Mouse (Mus musculus): ENCODE results near the gene Dock4. TPM values are rescaled to one million over a fixed set of nuclear protein-coding genes. Genes with fewer than 3 reads are reported as not detected.

Dock4 gene
- polyA plus RNA-seq, 1 experiment, result 2.3 TPM

DNA sequence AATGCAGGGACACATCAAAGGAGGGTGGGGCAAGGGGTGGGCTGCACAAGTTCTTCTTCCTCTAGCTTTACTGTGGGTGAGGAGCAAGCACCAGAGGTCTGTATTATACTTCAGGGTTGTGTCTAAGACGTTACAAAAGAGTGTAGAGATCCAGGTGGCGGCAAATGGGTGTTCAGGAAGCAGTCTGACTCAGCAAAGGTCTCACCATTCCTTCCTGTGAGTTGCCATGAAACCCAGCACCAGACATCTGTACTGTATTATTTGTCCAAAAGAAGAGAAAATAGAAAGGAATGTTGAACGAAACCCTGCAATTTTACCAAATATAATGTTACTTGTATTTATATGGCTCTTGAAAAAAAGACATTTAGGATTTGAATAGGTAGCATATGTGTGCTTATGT, 135.3 kb downstream of the Dock4 start:
- WGBS, result 43% methylated on average over 3 of the region's 3 CpGs
- no peaks in the 10 kb centered on the region for H3K4me1 ChIP-seq (replicated peaks; ENCODE audit: control insufficient read depth, insufficient read depth, low read length)
- H3K4me3 ChIP-seq (ENCODE audit: control insufficient read depth, insufficient read depth, low read length), result no peak overlapping the region
- no peak overlapping the region for H3K27ac ChIP-seq (ENCODE audit: control insufficient read depth, insufficient read depth, low read length)
- H3K27me3 ChIP-seq (ENCODE audit: control insufficient read depth, insufficient read depth, low read length), result no peaks in the 10 kb centered on the region
- DNase-seq, result no peak
- TF ChIP-seq POLR2A (IDR thresholded peaks at IDR 0.05; ENCODE audit: control insufficient read depth, extremely low read depth, insufficient read depth, low read length, poor library complexity), result no peak
- TF ChIP-seq CTCF (IDR thresholded peaks at IDR 0.05; ENCODE audit: borderline replicate concordance, control insufficient read depth, extremely low read depth, insufficient read depth, low read length, poor library complexity), result no peak
- no peaks in the 10 kb centered on the region for H3K36me3 ChIP-seq (ENCODE audit: control insufficient read depth, insufficient read depth, low read length)

GRCm38 (mm10) chr12:40582059-40582458, 136.3 kb downstream of the Dock4 start:
- H3K27me3 ChIP-seq (ENCODE audit: control insufficient read depth, insufficient read depth, low read length), result no peaks in the 10 kb centered on the region
- no peaks in the 10 kb centered on the region for H3K4me1 ChIP-seq (replicated peaks; ENCODE audit: control insufficient read depth, insufficient read depth, low read length)
- 96% methylated on average over 5 of the region's 5 CpGs for WGBS
- TF ChIP-seq CTCF (IDR thresholded peaks at IDR 0.05; ENCODE audit: borderline replicate concordance, control insufficient read depth, extremely low read depth, insufficient read depth, low read length, poor library complexity), result no peak
- no peak for TF ChIP-seq POLR2A (IDR thresholded peaks at IDR 0.05; ENCODE audit: control insufficient read depth, extremely low read depth, insufficient read depth, low read length, poor library complexity)
- H3K27ac ChIP-seq (ENCODE audit: control insufficient read depth, insufficient read depth, low read length), result no peak overlapping the region
- no peak overlapping the region for H3K4me3 ChIP-seq (ENCODE audit: control insufficient read depth, insufficient read depth, low read length)
- no peak for DNase-seq
- H3K36me3 ChIP-seq (ENCODE audit: control insufficient read depth, insufficient read depth, low read length), result no peaks in the 10 kb centered on the region

DNA sequence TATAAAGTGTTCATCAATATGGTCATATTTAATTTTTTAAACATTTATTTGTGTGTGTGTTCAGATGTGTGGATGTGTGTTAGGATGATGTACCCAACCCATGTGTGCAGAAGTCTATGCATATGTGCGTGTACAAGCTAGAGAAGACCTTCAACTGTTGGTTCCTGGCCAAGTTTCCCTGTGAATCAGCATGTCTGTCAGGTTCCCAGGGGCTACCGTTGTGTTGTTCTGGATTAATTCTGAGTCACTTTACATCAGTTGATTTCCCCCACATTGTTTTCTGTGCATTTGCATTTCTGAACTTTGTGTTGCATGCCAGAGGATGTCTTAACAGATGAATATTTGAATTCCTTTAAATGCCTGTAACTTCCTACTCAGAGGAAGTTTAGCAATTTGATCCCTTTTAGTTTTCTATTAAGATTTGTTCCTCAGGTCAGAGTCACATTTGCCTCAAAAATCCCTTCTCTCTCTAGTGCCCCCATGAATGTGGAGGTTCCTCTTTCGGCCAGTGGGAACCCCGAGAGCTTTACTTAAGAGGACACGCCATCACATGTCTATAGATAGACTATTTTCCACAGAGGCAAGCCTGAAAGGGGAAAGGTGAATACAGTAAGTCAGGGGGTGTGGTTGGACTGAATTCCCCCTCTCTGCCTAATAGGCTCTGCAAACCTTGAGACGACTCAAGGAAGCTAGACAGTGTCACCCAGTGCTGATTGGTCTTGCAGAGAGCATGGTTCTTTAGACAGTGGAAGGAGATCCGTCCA, 139.0 kb downstream of the Dock4 start:
- Histone ChIP-seq H3K27ac (ENCODE audit: control insufficient read depth, insufficient read depth, low read length) (no peak overlapping the region), H3K4me3 (ENCODE audit: control insufficient read depth, insufficient read depth, low read length) (no peak overlapping the region), H3K4me1 (replicated peaks; ENCODE audit: control insufficient read depth, insufficient read depth, low read length) (no peaks in the 10 kb centered on the region), H3K36me3 (ENCODE audit: control insufficient read depth, insufficient read depth, low read length) (no peaks in the 10 kb centered on the region), H3K27me3 (ENCODE audit: control insufficient read depth, insufficient read depth, low read length) (no peaks in the 10 kb centered on the region)
- no peak for TF ChIP-seq POLR2A (IDR thresholded peaks at IDR 0.05; ENCODE audit: control insufficient read depth, extremely low read depth, insufficient read depth, low read length, poor library complexity)
- no peak for TF ChIP-seq CTCF (IDR thresholded peaks at IDR 0.05; ENCODE audit: borderline replicate concordance, control insufficient read depth, extremely low read depth, insufficient read depth, low read length, poor library complexity)
- WGBS, result 85% methylated on average over 7 of the region's 7 CpGs
- DNase-seq, result no peak

DNA sequence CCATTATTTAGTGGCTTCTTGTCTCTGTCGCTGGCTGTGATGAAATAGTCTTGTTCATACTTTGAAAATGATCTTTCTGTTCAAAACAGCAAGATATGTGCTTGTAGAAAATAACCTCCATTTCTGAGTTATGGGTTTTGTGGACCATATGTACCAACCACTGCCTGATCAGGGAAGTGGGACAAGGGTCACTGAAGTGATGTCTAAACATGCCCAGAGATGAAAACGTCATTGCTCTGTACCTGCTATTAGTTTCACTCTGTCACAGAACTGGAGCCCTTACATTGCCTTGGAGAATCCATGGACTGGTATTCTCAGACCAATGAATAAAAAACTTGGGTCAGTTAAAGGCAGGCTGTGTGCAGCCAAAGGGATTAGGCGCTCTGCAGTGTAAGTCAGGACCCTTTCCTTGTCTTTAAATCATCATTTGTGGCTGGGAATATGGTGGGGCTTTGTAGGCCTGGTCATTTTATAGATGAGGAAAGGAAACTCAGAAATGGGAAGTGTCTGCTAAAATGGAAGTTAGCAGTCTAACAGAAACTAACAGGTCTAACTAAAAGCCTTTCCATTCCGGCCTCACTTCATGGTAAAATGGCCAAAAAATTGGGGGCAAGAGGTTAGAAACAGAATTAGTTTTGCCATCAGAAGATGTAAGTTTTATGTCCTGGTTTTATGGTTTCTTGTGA, 139.8 kb downstream of the Dock4 start:
- Histone ChIP-seq H3K27ac (ENCODE audit: control insufficient read depth, insufficient read depth, low read length) (no peak overlapping the region), H3K4me3 (ENCODE audit: control insufficient read depth, insufficient read depth, low read length) (no peak overlapping the region), H3K27me3 (ENCODE audit: control insufficient read depth, insufficient read depth, low read length) (no peaks in the 10 kb centered on the region), H3K4me1 (replicated peaks; ENCODE audit: control insufficient read depth, insufficient read depth, low read length) (no peaks in the 10 kb centered on the region), H3K36me3 (ENCODE audit: control insufficient read depth, insufficient read depth, low read length) (no peaks in the 10 kb centered on the region)
- DNase-seq, result no peak
- TF ChIP-seq CTCF (IDR thresholded peaks at IDR 0.05; ENCODE audit: borderline replicate concordance, control insufficient read depth, extremely low read depth, insufficient read depth, low read length, poor library complexity) (no peak), POLR2A (IDR thresholded peaks at IDR 0.05; ENCODE audit: control insufficient read depth, extremely low read depth, insufficient read depth, low read length, poor library complexity) (no peak)
- 89% methylated on average over 4 of the region's 4 CpGs for WGBS

DNA sequence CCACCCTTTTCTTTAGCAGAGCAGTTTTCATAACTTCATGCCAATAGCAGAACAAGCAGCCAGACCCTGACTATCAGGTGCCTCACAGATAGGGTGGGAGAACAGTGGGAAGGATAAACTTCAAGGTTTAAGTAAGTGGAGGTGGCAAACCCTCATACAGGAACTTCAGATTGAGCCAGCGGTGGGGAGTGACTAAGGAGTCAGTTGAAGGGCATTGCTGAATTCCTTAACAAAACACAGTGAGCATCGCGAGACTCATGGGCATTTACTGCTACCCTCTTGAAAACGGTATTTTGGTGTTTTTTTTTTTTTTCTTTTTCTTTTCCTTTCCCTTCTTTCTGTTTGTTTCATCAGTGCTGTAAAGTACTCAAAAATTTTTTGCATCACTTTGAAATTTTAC, 148.4 kb downstream of the Dock4 start:
- no peaks in the 10 kb centered on the region for H3K27me3 ChIP-seq (ENCODE audit: control insufficient read depth, insufficient read depth, low read length)
- TF ChIP-seq POLR2A (IDR thresholded peaks at IDR 0.05; ENCODE audit: control insufficient read depth, extremely low read depth, insufficient read depth, low read length, poor library complexity) (no peak), CTCF (IDR thresholded peaks at IDR 0.05; ENCODE audit: borderline replicate concordance, control insufficient read depth, extremely low read depth, insufficient read depth, low read length, poor library complexity) (no peak)
- no peak for DNase-seq
- H3K4me1 ChIP-seq (replicated peaks; ENCODE audit: control insufficient read depth, insufficient read depth, low read length), result no peaks in the 10 kb centered on the region
- no peak overlapping the region for H3K4me3 ChIP-seq (ENCODE audit: control insufficient read depth, insufficient read depth, low read length)
- no peak overlapping the region for H3K27ac ChIP-seq (ENCODE audit: control insufficient read depth, insufficient read depth, low read length)
- H3K36me3 ChIP-seq (ENCODE audit: control insufficient read depth, insufficient read depth, low read length), result no peaks in the 10 kb centered on the region
- WGBS, result 92% methylated on average over 4 of the region's 4 CpGs

- Histone ChIP-seq H3K27me3 (ENCODE audit: control insufficient read depth, insufficient read depth, low read length) (no peaks in the 10 kb centered on the region), H3K4me3 (ENCODE audit: control insufficient read depth, insufficient read depth, low read length) (no peak overlapping the region), H3K27ac (ENCODE audit: control insufficient read depth, insufficient read depth, low read length) (no peak overlapping the region), H3K36me3 (ENCODE audit: control insufficient read depth, insufficient read depth, low read length) (no peaks in the 10 kb centered on the region), H3K4me1 (replicated peaks; ENCODE audit: control insufficient read depth, insufficient read depth, low read length) (no peaks in the 10 kb centered on the region)
- no peak for TF ChIP-seq CTCF (IDR thresholded peaks at IDR 0.05; ENCODE audit: borderline replicate concordance, control insufficient read depth, extremely low read depth, insufficient read depth, low read length, poor library complexity)
- no peak for TF ChIP-seq POLR2A (IDR thresholded peaks at IDR 0.05; ENCODE audit: control insufficient read depth, extremely low read depth, insufficient read depth, low read length, poor library complexity)
- DNase-seq, result no peak
- 97% methylated on average over 6 of the region's 6 CpGs for WGBS
Observed at GRCm38 (mm10) chr12:40595440-40595839, 149.7 kb downstream of the Dock4 start.
